Mouse (Mus musculus): Measurements from ENCODE around the gene Ankrd44.

DNA sequence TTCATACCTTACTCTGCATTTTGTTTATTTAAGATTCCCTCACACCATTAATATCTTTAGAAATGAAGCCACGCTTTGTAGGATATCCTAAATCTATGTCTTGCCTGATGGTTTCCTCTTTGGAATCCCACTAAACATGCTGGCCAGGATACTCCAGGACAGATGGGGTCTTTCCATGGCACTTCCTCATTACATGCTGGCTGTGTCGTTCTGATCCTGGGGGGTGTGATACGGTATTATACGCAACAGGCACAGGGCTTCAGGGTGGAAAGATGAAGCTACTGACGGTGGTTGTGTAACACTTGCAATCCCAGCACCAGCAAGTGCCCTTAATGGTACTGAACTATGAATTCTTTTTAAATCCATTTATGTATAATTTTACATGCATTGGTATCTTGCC, 182.0 kb downstream of the Ankrd44 start:
- TF ChIP-seq TCF12 (IDR thresholded peaks at IDR 0.05; ENCODE audit: insufficient read depth, poor library complexity, severe bottlenecking) (no peak), POLR2A (IDR thresholded peaks at IDR 0.05; ENCODE audit: insufficient read length, low read depth) (no peak), CEBPB (IDR thresholded peaks at IDR 0.05; ENCODE audit: insufficient read depth, poor library complexity, severe bottlenecking) (no peak), E2F4 (IDR thresholded peaks at IDR 0.05; ENCODE audit: insufficient read depth) (no peak), USF1 (IDR thresholded peaks at IDR 0.05; ENCODE audit: low read depth) (no peak), MYOG (IDR thresholded peaks at IDR 0.05; ENCODE audit: control insufficient read depth in 1 of 3, insufficient read depth in 1 of 3, insufficient read length in 2 of 3, low read depth in 2 of 3) (no peak), POLR2AphosphoS2 (IDR thresholded peaks at IDR 0.05; ENCODE audit: insufficient read length, low read depth) (no peak)

All from myocyte (in vitro differentiated cells).